Mouse (Mus musculus): ENCODE results near the gene Qpct. TPM values are rescaled to one million over a fixed set of nuclear protein-coding genes. Genes with fewer than 3 reads are reported as not detected.

The Qpct gene
- 10 to 100 TPM; 10.5 to 20.1 TPM for total RNA-seq (2021)
- long read RNA-seq, experiment 1, transcript Qpct-201 (7 exons, 2,059 nt) = major isoform, 16 of 22 reads
- long read RNA-seq, experiment 1, partial matches to known transcripts = 0 of 22 reads
- long read RNA-seq, experiment 1, other reads (novel, unspliced or antisense) = 2 of 22 reads
- long read RNA-seq, experiment 2, transcript Qpct-201 (7 exons, 2,059 nt) = major isoform, 15 of 16 reads
- long read RNA-seq, experiment 2, partial matches to known transcripts = 1 of 16 reads
- long read RNA-seq, experiment 2, other reads (novel, unspliced or antisense) = 0 of 16 reads

- DNase-seq (ENCODE audit: low spot score in 2 of 2) = no peak
These were observed at the start of gene Qpct for GRCm38 (mm10) chr17:79051606-79052005. Gene Qpct (plus strand): TSS chr17:79051906.

DNA sequence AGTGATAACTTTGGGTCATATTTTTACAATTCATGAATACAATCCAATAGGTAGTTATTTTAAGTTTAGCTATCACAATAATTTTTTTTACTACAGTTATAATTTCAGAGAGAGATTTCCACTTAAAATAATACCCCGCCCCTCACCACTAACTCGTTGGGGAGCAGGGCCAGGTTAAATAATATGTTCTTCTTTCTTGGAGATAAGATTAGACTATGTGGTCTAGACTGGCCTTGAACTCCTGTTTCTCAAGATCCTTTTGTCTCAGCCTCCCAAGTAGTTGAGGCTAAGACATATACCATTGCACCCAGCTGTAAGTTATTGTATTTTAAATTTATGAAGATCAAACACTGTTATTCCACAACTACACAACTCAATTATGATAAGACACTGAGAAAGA is 38.1 kb upstream of the Qpct start:
- no peak for DNase-seq (ENCODE audit: low spot score in 2 of 2)

GRCm38 (mm10) chr17:79014911-79015685 is 36.6 kb upstream of the Qpct start:
- no peak for DNase-seq (ENCODE audit: low spot score in 2 of 2)

GRCm38 (mm10) chr17:79015831-79016230 is 35.9 kb upstream of the Qpct start:
- no peak for DNase-seq (ENCODE audit: low spot score in 2 of 2)

- DNase-seq (ENCODE audit: low spot score in 2 of 2) = no peak
These were observed 33.3 kb upstream of the Qpct start for GRCm38 (mm10) chr17:79018422-79018821.

- no peak for DNase-seq (ENCODE audit: low spot score in 2 of 2)
These were observed 31.9 kb upstream of the Qpct start for GRCm38 (mm10) chr17:79019726-79020207.

GRCm38 (mm10) chr17:79020208-79020983 is 31.3 kb upstream of the Qpct start, which contains the start of gene Prkd3:
Gene Prkd3 (minus strand): TSS chr17:79020816.
- DNase-seq (ENCODE audit: low spot score in 2 of 2) = peak; percentile 43 to 44

DNA sequence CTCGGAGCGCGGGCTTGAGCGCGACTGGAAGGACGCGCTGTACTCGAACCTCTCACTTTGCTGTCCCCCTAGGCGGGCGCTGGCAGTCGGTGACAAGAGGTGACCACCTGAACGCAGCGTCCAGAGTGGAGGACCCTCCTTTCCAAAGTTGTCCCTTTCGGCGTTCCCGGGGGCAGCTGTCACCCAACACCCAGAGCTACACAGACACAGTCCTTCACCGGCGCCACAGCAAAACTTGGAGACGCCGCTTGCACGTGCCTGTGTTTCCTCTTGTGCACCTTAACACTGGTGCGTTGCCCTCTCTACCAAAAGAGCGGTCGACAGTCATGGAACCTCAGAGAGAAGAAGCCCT is 30.7 kb upstream of the Qpct start:
- no peak for DNase-seq (ENCODE audit: low spot score in 2 of 2)

- DNase-seq (ENCODE audit: low spot score in 2 of 2) = no peak
These were observed 29.0 kb upstream of the Qpct start for GRCm38 (mm10) chr17:79022746-79023145.

- no peak for DNase-seq (ENCODE audit: low spot score in 2 of 2)
These were observed 27.2 kb upstream of the Qpct start for GRCm38 (mm10) chr17:79024544-79024943.

DNA sequence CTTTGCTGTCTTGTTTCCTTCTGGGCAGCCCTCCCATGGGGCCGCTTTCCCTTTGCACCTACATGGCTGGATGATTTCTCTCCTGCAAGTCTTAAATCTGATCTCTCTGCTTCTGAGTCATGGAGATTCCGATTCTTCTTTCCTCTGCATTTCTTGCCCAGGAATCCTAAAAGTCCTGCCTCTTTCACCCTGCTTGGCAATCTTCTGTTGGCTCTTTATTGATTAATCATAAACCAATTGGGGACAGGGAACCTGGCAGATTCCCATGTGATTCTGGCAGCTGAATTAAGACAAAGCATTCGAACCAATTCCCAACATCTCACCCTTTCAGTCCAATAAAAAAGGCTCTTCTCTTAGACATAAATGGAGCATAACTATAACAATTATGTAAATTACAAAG is 22.5 kb upstream of the Qpct start:
- no peak for DNase-seq (ENCODE audit: low spot score in 2 of 2)

- no peak for DNase-seq (ENCODE audit: low spot score in 2 of 2)
These were observed 20.1 kb upstream of the Qpct start for GRCm38 (mm10) chr17:79031569-79031968.

DNA sequence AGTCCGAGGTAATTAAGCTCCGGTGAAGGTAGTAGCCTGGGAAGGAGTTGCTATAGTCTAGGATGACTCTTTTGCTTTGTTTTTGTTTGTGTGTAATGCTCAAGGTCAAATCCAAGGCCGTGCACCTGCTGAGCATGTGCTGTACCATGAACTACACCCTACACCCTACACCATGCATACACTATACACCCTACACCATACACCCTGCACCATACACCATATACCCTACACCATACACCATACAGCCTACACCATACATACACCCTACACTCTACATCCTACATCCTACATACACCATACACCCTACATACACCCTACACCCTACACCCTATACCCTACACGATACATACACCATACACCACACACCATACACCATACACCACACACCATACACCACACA is 18.9 kb upstream of the Qpct start:
- DNase-seq (ENCODE audit: low spot score in 2 of 2) = no peak

DNA sequence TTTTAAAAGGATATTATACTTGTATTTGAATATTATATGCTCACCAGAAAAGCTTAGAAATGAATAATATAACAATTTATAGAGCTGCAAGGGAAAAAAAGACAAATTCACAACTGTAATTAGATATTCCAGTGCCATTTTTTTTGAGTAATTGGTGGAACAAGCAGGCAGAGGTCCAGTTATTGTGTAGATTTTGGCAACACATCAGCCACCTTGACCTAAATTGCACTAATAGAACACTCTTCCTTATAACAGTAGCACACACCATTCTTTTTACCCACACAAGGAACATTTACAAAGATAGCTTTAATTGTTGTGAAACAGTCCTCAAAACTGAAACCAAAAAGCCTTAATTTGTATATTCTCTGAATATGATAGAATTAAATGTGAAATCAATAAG is 12.0 kb upstream of the Qpct start:
- no peak for DNase-seq (ENCODE audit: low spot score in 2 of 2)

- DNase-seq (ENCODE audit: low spot score in 2 of 2) = no peak
These were observed 8.0 kb upstream of the Qpct start for GRCm38 (mm10) chr17:79043705-79044104.

DNA sequence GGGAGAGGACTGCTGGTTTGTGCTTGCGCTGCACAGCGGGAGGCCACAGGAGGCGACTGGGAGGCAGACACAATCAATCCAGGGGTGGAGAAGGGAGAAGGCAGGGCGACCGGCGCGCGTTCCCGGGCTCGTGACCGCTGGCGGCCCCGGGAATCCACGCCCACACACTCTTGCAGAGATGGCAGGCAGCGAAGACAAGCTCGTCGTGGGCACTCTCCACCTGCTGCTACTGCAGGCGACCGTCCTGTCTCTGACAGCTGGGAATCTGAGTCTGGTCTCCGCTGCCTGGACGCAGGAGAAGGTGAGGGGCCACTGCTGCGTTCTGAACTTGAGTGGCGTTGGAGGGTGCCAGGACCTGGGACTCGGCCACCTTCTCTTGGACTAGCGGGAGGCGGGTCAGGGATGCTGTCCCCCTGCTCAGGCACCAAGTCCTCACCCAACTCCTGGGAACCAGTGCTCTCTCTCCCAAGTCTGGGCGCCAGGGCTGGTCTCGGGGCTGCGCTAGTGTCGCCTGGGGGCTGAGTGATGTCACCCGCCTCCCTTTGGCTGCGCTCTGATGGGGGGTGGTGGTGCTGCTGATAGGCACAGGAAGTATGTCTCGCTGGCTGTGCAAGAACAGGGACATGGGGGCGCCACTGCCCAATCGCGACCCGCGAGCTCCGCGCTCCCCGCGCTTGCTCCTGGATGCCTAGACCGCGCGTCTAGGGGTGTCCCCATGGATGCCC is 544 bp downstream of the Qpct start:
- DNase-seq (ENCODE audit: low spot score in 2 of 2) = peak; percentile 43

DNA sequence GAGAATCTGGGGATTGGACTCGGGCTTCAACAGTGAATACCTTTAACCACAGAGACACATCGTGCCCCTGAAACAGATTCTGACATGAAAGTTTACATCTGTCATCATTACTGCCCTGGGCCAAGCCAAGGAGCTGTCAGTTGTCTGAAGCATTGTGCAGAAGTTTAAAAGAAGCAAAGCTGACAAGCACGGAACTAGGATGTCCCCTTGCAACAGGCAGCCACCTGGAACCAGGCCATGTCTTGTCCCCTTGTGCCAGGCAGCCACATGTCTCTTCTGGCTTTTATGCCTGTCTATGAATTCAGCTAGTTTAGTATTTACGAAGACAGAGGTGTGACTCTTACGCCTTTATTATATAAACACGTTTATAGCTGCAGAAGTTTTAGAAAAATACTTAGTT is 6.6 kb downstream of the Qpct start:
- no peak for DNase-seq (ENCODE audit: low spot score in 2 of 2)

DNA sequence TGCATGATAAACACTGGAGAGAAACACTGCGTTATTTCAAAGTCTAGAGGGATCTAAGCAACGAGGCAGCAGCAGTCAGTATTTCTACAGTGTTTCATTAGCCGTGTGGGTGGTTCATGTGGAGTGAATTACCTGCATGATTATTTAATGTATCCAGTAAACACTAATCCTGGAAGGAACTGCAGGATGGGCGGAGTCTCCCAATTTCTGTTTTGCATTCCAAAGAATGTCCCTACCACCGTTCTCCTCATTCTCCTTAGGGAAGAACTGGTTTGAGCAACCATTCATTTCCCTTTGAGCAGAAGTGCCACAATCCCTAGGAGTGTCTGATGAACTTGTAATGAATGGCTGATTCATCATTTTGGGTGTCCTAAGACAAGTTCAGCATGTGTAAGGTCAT is 8.5 kb downstream of the Qpct start:
- DNase-seq (ENCODE audit: low spot score in 2 of 2) = no peak

DNA sequence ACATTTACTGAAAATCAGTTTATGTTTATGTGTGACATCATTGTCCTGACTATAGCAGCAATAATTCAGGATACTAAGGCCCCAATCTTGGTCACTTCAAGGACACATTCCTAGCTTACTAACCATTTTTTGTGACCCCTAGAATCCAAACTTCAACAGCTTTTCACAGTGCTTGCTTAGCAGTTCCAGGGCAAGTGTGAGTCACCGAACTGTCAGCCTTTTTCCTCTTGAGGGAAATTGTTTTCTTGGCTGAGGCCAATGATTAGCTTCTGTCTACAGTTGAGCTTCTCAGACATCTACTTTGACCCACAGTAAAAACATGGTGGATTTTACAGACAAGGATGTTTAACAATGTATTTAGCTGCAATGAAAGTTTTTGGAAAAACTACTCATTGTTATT is 12.5 kb downstream of the Qpct start:
- no peak for DNase-seq (ENCODE audit: low spot score in 2 of 2)

DNA sequence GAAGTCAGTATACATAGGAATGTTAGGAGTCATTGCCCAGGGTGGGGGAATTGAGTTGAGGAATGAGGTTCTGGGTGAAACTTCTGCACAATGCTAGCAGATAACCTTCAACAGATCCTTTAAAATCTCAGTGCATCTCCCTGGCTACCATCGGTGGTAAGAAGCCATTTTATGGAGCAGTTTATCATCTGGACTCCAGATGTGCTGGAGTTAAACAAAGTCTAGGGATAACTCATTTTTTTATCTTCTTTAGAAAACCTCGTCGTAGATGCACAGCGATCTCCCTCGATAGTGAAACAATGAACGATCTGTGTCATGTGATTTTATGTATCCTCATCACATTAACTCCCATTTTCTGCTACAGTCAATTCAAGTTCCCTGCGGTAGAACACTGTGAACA is 16.9 kb downstream of the Qpct start:
- no peak for DNase-seq (ENCODE audit: low spot score in 2 of 2)

DNA sequence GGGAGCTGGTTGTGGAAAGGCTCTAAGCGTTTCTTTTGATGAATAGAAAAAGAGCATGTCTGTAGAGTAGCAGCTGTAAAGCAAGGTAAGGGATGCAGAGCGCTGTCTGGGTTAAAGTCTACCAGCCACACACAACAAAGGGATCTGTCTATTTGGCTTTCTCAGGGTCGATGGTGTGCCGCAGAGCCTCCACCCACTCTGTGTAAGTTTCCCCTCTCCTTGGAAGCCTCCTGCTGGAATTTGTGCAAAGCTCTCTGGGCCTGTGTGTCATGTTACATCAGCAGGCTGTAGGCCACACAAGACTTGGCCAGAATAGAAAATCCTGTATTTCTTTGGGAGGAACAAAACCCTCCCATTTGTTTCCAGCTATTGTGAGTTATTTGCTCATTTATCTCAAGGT is 17.3 kb downstream of the Qpct start:
- DNase-seq (ENCODE audit: low spot score in 2 of 2) = no peak

Data from adrenal gland, postnatal 4 days (tissue).